Mouse (Mus musculus) lung, postnatal 10 days (tissue): ENCODE results near the gene Actg1.

Source experiments
- DNase-seq: peaks from one replicate; pipeline ENCODE4 v3.0.0; 2021

The Actg1 gene

GRCm38 (mm10) chr11:120344310-120344920 is 3.9 kb downstream of the Actg1 start:
- peak; percentile 2 for DNase-seq

GRCm38 (mm10) chr11:120343519-120344309 is 4.6 kb downstream of the Actg1 start:
- no peak for DNase-seq

GRCm38 (mm10) chr11:120342656-120343160 is 5.6 kb downstream of the Actg1 start:
- no peak for DNase-seq

- no peak for DNase-seq
Measured at GRCm38 (mm10) chr11:120341661-120342060, 6.7 kb downstream of the Actg1 start.

- DNase-seq: no peak
Measured at GRCm38 (mm10) chr11:120339978-120340513, 8.3 kb downstream of the Actg1 start.

GRCm38 (mm10) chr11:120338786-120339185 is 9.6 kb downstream of the Actg1 start:
- no peak for DNase-seq

GRCm38 (mm10) chr11:120337447-120337846 is 10.9 kb downstream of the Actg1 start:
- DNase-seq: no peak

GRCm38 (mm10) chr11:120335431-120336021 is 12.8 kb downstream of the Actg1 start:
- no peak for DNase-seq

GRCm38 (mm10) chr11:120320156-120320555 is 28.2 kb downstream of the Actg1 start:
- DNase-seq: no peak

GRCm38 (mm10) chr11:120319310-120319709 is 29.0 kb downstream of the Actg1 start:
- DNase-seq: no peak

- DNase-seq: no peak
Measured at GRCm38 (mm10) chr11:120317456-120317855, 30.9 kb downstream of the Actg1 start.

GRCm38 (mm10) chr11:120316690-120317254 is 31.6 kb downstream of the Actg1 start:
- peak; percentile 55 for DNase-seq

- peak; percentile 96 for DNase-seq
Measured at GRCm38 (mm10) chr11:120315832-120316689, 32.3 kb downstream of the Actg1 start.

GRCm38 (mm10) chr11:120315416-120315761 is 33.0 kb downstream of the Actg1 start:
- no peak for DNase-seq

GRCm38 (mm10) chr11:120314721-120315415 is 33.5 kb downstream of the Actg1 start:
- no peak for DNase-seq

- DNase-seq: no peak
Measured at GRCm38 (mm10) chr11:120313906-120314685, 34.2 kb downstream of the Actg1 start.

GRCm38 (mm10) chr11:120312069-120312468 is 36.3 kb downstream of the Actg1 start:
- no peak for DNase-seq

- DNase-seq: peak; percentile 67
Measured at GRCm38 (mm10) chr11:120311561-120311960, 36.8 kb downstream of the Actg1 start.

GRCm38 (mm10) chr11:120310813-120311312 is 37.5 kb downstream of the Actg1 start:
- peak; percentile 96 for DNase-seq
